Mouse (Mus musculus) MEL (cell line): ENCODE measurements around the gene Snu13. TPM values are rescaled to one million over a fixed set of nuclear protein-coding genes. Genes with fewer than 3 reads are reported as not detected.
A peak's percentile ranks its signal among the peaks of the same experiment; 100 is the strongest.

Experiments used
- DNase-seq: peaks from one replicate; pipeline ENCODE4 v3.0.0; 2011; ENCODE audit warnings: low read depth, low spot score
- H3K27ac ChIP-seq: 2 replicates; pipeline ENCODE4 v1.5.1; 2012; ENCODE audit warnings: low read depth, mild to moderate bottlenecking, control low read depth, low read length, moderate library complexity; ENCODE audit not compliant: control insufficient read depth
- H3K27me3 ChIP-seq, 2 experiments: fragments of 150-350 bp in 1 of 2; sonication (generic) in 1 of 2; 2 replicates each; pipeline ENCODE4 v1.6.1; 2012; ENCODE audit warnings: low read length in 2 of 2, mild to moderate bottlenecking in 2 of 2, improper control_type of control experiment in 1 of 2, moderate library complexity in 1 of 2; ENCODE audit not compliant: insufficient read depth in 2 of 2, control insufficient read depth in 1 of 2
- H3K36me3 ChIP-seq, 2 experiments: 2 replicates each; pipeline ENCODE4 v1.6.1; 2012 to 2014; ENCODE audit warnings: low read length in 2 of 2, improper control_type of control experiment in 1 of 2, inconsistent platforms in 1 of 2, mild to moderate bottlenecking in 1 of 2; ENCODE audit not compliant: insufficient read depth in 2 of 2, control insufficient read depth in 1 of 2
- H3K4me1 ChIP-seq, 2 experiments: fragments of 150-350 bp in 1 of 2; sonication (generic) in 1 of 2; 2 replicates each; pipeline ENCODE4 v1.6.1; 2012; ENCODE audit warnings: low read length in 2 of 2, improper control_type of control experiment in 1 of 2, mild to moderate bottlenecking in 1 of 2; ENCODE audit not compliant: insufficient read depth in 2 of 2, control insufficient read depth in 1 of 2
- H3K4me3 ChIP-seq, 2 experiments: fragments of 150-350 bp in 1 of 2; sonication (generic) in 1 of 2; 2 replicates each; pipeline ENCODE4 v1.5.1; 2012; ENCODE audit warnings: low read depth in 2 of 2, low read length in 2 of 2, mild to moderate bottlenecking in 2 of 2, moderate library complexity in 2 of 2, control low read depth in 1 of 2, improper control_type of control experiment in 1 of 2; ENCODE audit not compliant: control insufficient read depth in 1 of 2, insufficient read depth in 1 of 2
- H3K79me2 ChIP-seq: 2 replicates; pipeline ENCODE4 v1.6.1; 2012; ENCODE audit warnings: mild to moderate bottlenecking, low read length, moderate library complexity; ENCODE audit not compliant: control insufficient read depth, poor library complexity, insufficient read depth
- H3K9ac ChIP-seq: 2 replicates; pipeline ENCODE4 v1.6.1; 2012; ENCODE audit warnings: low read depth, mild to moderate bottlenecking, control low read depth, low read length, moderate library complexity; ENCODE audit not compliant: control insufficient read depth, poor library complexity, severe bottlenecking
- H3K9me3 ChIP-seq: fragments of 150-350 bp; sonication (generic); replicated peaks from 2 replicates; pipeline ENCODE4 v1.6.1; 2012; ENCODE audit warnings: mild to moderate bottlenecking, low read length, improper control_type of control experiment, moderate library complexity; ENCODE audit not compliant: insufficient read depth
- CHD1 ChIP-seq: IDR thresholded peaks from 2 replicates; pipeline ENCODE4 v1.6.1; 2012; ENCODE audit warnings: low read depth, mild to moderate bottlenecking, inconsistent platforms, low read length, improper control_type of control experiment
- CHD2 ChIP-seq: IDR thresholded peaks from 2 replicates; pipeline ENCODE4 v1.6.1; 2011; ENCODE audit warnings: low read length, improper control_type of control experiment
- CTCF ChIP-seq, 3 experiments: IDR thresholded peaks in 2 of 3; conservative IDR thresholded peaks in 1 of 3; 2 replicates each; pipeline ENCODE4 v1.5.1; 2011 to 2012; ENCODE audit warnings: low read length in 3 of 3, low read depth in 2 of 3, mild to moderate bottlenecking in 2 of 3, improper control_type of control experiment in 1 of 3, inconsistent platforms in 1 of 3, mixed read lengths in 1 of 3, moderate library complexity in 1 of 3; ENCODE audit not compliant: control insufficient read depth in 1 of 3, insufficient read depth in 1 of 3, poor library complexity in 1 of 3, severe bottlenecking in 1 of 3
- E2F4 ChIP-seq: IDR thresholded peaks from 2 replicates; pipeline ENCODE4 v1.6.1; 2011; ENCODE audit warnings: low read depth, low read length, improper control_type of control experiment, borderline replicate concordance
- EP300 ChIP-seq, 2 experiments: IDR thresholded peaks; 2 replicates each; pipeline ENCODE4 v1.6.1; 2011; ENCODE audit warnings: improper control_type of control experiment in 2 of 2, low read length in 2 of 2, low read depth in 1 of 2, mild to moderate bottlenecking in 1 of 2
- ETS1 ChIP-seq: IDR thresholded peaks from 2 replicates; pipeline ENCODE4 v1.6.1; 2012; ENCODE audit warnings: low read depth, mild to moderate bottlenecking, inconsistent platforms, low read length, improper control_type of control experiment, moderate library complexity
- GABPA ChIP-seq: IDR thresholded peaks from 2 replicates; pipeline ENCODE4 v1.6.1; 2012; ENCODE audit warnings: low read depth, mild to moderate bottlenecking, inconsistent platforms, low read length, improper control_type of control experiment, moderate library complexity
- GATA1 ChIP-seq: IDR thresholded peaks from 2 replicates; pipeline ENCODE4 v1.6.1; 2011; ENCODE audit warnings: low read depth, low read length, improper control_type of control experiment
- JUND ChIP-seq: IDR thresholded peaks from 2 replicates; pipeline ENCODE4 v1.6.1; 2011; ENCODE audit warnings: low read depth, mild to moderate bottlenecking, improper control_type of control experiment, low read length
- KAT2A ChIP-seq: conservative IDR thresholded peaks from 2 replicates; pipeline ENCODE4 v1.6.1; 2012; ENCODE audit warnings: low read depth, low read length, improper control_type of control experiment, inconsistent platforms
- MAZ ChIP-seq: IDR thresholded peaks from 2 replicates; pipeline ENCODE4 v1.6.1; 2012; ENCODE audit warnings: low read depth, mild to moderate bottlenecking, inconsistent platforms, low read length, improper control_type of control experiment
- MEF2A ChIP-seq: IDR thresholded peaks from 2 replicates; pipeline ENCODE4 v1.6.1; 2014; ENCODE audit warnings: low read depth, mild to moderate bottlenecking, inconsistent platforms, low read length, improper control_type of control experiment; ENCODE audit not compliant: poor library complexity, insufficient replicate concordance, severe bottlenecking; ENCODE audit errors: extremely low read depth
- MXI1 ChIP-seq: IDR thresholded peaks from 2 replicates; pipeline ENCODE4 v1.6.1; 2011; ENCODE audit warnings: mild to moderate bottlenecking, low read depth, low read length, improper control_type of control experiment
- MYB ChIP-seq: IDR thresholded peaks from 2 replicates; pipeline ENCODE4 v1.6.1; 2011; ENCODE audit warnings: mild to moderate bottlenecking, low read depth, low read length, improper control_type of control experiment
- MYC ChIP-seq: IDR thresholded peaks from 2 replicates; pipeline ENCODE4 v1.6.1; 2011; ENCODE audit warnings: low read depth, mild to moderate bottlenecking, low read length, improper control_type of control experiment, moderate library complexity
- NELFE ChIP-seq: IDR thresholded peaks from 2 replicates; pipeline ENCODE4 v1.6.1; 2011; ENCODE audit warnings: low read depth, low read length, improper control_type of control experiment
- NRF1 ChIP-seq: IDR thresholded peaks from 2 replicates; pipeline ENCODE4 v1.6.1; 2014; ENCODE audit warnings: low read depth, mild to moderate bottlenecking, inconsistent platforms, low read length, improper control_type of control experiment, moderate library complexity; ENCODE audit not compliant: poor library complexity, insufficient read depth, severe bottlenecking
- POLR2AphosphoS2 ChIP-seq: IDR thresholded peaks from 2 replicates; pipeline ENCODE4 v1.6.1; 2011; ENCODE audit warnings: low read length, improper control_type of control experiment
- POLR2AphosphoS5 ChIP-seq: IDR thresholded peaks from 2 replicates; pipeline ENCODE4 v1.6.1; 2012; ENCODE audit warnings: low read depth, borderline replicate concordance, mild to moderate bottlenecking, inconsistent platforms, low read length, moderate library complexity, mixed read lengths
- RAD21 ChIP-seq: IDR thresholded peaks from 2 replicates; pipeline ENCODE4 v1.6.1; 2011; ENCODE audit warnings: mild to moderate bottlenecking, low read depth, low read length, improper control_type of control experiment
- RCOR1 ChIP-seq: IDR thresholded peaks from 2 replicates; pipeline ENCODE4 v1.6.1; 2012; ENCODE audit warnings: low read depth, mild to moderate bottlenecking, inconsistent platforms, low read length, improper control_type of control experiment
- SIN3A ChIP-seq: IDR thresholded peaks from 2 replicates; pipeline ENCODE4 v1.6.1; 2012; ENCODE audit warnings: low read length, improper control_type of control experiment, inconsistent platforms
- SMC3 ChIP-seq: IDR thresholded peaks from 2 replicates; pipeline ENCODE4 v1.6.1; 2011; ENCODE audit warnings: low read depth, low read length, improper control_type of control experiment
- TBP ChIP-seq: IDR thresholded peaks from 2 replicates; pipeline ENCODE4 v1.8.0; 2011; ENCODE audit warnings: low read depth, low read length, improper control_type of control experiment
- UBTF ChIP-seq: IDR thresholded peaks from 2 replicates; pipeline ENCODE4 v1.6.1; 2012; ENCODE audit warnings: low read depth, mild to moderate bottlenecking, inconsistent platforms, low read length, improper control_type of control experiment, moderate library complexity, borderline replicate concordance; ENCODE audit not compliant: insufficient read depth
- USF2 ChIP-seq, 2 experiments: IDR thresholded peaks; 2 replicates each; pipeline ENCODE4 v1.6.1; 2011 to 2012; ENCODE audit warnings: improper control_type of control experiment in 2 of 2, low read length in 2 of 2, borderline replicate concordance in 1 of 2, inconsistent platforms in 1 of 2, low read depth in 1 of 2, mild to moderate bottlenecking in 1 of 2; ENCODE audit not compliant: insufficient read depth in 1 of 2
- ZC3H11A ChIP-seq: IDR thresholded peaks from 2 replicates; pipeline ENCODE4 v1.6.1; 2012; ENCODE audit warnings: low read depth, mild to moderate bottlenecking, inconsistent platforms, low read length, improper control_type of control experiment
- ZKSCAN1 ChIP-seq: IDR thresholded peaks from 2 replicates; pipeline ENCODE4 v1.6.1; 2012; ENCODE audit warnings: low read depth, mild to moderate bottlenecking, inconsistent platforms, low read length, improper control_type of control experiment, moderate library complexity
- ZMIZ1 ChIP-seq: IDR thresholded peaks from 2 replicates; pipeline ENCODE4 v1.6.1; 2012; ENCODE audit warnings: low read depth, mild to moderate bottlenecking, inconsistent platforms, low read length, improper control_type of control experiment, moderate library complexity
- ZNF384 ChIP-seq: IDR thresholded peaks from 2 replicates; pipeline ENCODE4 v1.6.1; 2012; ENCODE audit warnings: low read depth, mild to moderate bottlenecking, inconsistent platforms, low read length, improper control_type of control experiment
- polyA plus RNA-seq, 2 experiments: library from polyadenylated mRNA; stranded (reverse) in 1 of 2; unstranded in 1 of 2; fragments of >175 nt in 1 of 2; fragments of >200 nt in 1 of 2; gene quantifications; 2 replicates each; pipeline versions ENCODE4 v1.2.1 to v1.2.4; 2012; ENCODE audit warnings: low replicate concordance in 2 of 2, low read depth in 1 of 2; ENCODE audit not compliant: insufficient read length in 2 of 2, insufficient read depth in 1 of 2, missing spikeins in 1 of 2
- total RNA-seq: library from RNA; depleted of rRNA; stranded (reverse); fragments of 300-350 nt; gene quantifications from 2 replicates; pipeline ENCODE4 v1.2.3, GENCODE M21; 2012

Gene Snu13
- total and polyA plus RNA-seq, 3 experiments, result 196 to 375 (median 297) TPM

- TF ChIP-seq ZMIZ1, result peak; percentile 93
- TF ChIP-seq GABPA, result no peak
- TF ChIP-seq RCOR1, result no peak
- TF ChIP-seq CHD2, result no peak
- peak; percentile 70 for TF ChIP-seq NRF1
- TF ChIP-seq CHD1, result no peak; the same call in 1 of the 2 replicates
- TF ChIP-seq ZKSCAN1, result no peak
- TF ChIP-seq MAZ, result no peak
- TF ChIP-seq SIN3A, result no peak; the same call in 1 of the 2 replicates
- TF ChIP-seq USF2 (IDR thresholded peaks at IDR 0.05; ENCODE audit: borderline replicate concordance in 1 of 2, insufficient read depth in 1 of 2, low read depth in 1 of 2, low read length in 2 of 2), result no peak
- TF ChIP-seq UBTF, result no peak
- TF ChIP-seq MXI1, result peak; percentile 92
- no peak for TF ChIP-seq MEF2A
- TF ChIP-seq E2F4, result peak; percentile 69; the same call in 1 of the 2 replicates
- no peak for TF ChIP-seq JUND
- TF ChIP-seq MYC, result peak; percentile 93
- TF ChIP-seq EP300 (IDR thresholded peaks at IDR 0.05; ENCODE audit: low read depth in 1 of 2, low read length in 2 of 2), result no peak
- TF ChIP-seq ZC3H11A, result no peak
- TF ChIP-seq GATA1, result peak; percentile 54
- no peak for TF ChIP-seq POLR2AphosphoS5
Observed at GRCm38 (mm10) chr15:82016101-82016808, 31.1 kb downstream of the Snu13 start (continued).

- Histone ChIP-seq H3K27ac (peak overlapping the region; percentile 25), H3K4me1 (peaks cover 8 to 26% of the 10 kb centered on the region in 2 experiments; a peak in 3 of 4 replicates), H3K9me3 (no peaks in the 10 kb centered on the region), H3K27me3 (no peaks in the 10 kb centered on the region), H3K79me2 (peaks cover 43% of the 10 kb centered on the region), H3K4me3 (peak overlapping the region; percentile 72 to 99), H3K9ac (peak overlapping the region; percentile 88), H3K36me3 (peaks cover 7 to 31% of the 10 kb centered on the region in 2 experiments)
- DNase-seq, result peak; percentile 62
- TF ChIP-seq ETS1 (no peak), SIN3A (peak; percentile 51; the same call in 1 of the 2 replicates), MYC (no peak), MXI1 (peak; percentile 20; the same call in 1 of the 2 replicates), JUND (no peak), USF2 (IDR thresholded peaks at IDR 0.05; ENCODE audit: borderline replicate concordance in 1 of 2, insufficient read depth in 1 of 2, low read depth in 1 of 2, low read length in 2 of 2) (no peak), POLR2AphosphoS2 (no peak), CTCF (IDR thresholded peaks at IDR 0.05 in 2 of 3, conservative IDR thresholded peaks at IDR 0.05 in 1 of 3; ENCODE audit: control insufficient read depth in 1 of 3, insufficient read depth in 1 of 3, low read depth in 2 of 3, low read length in 3 of 3, poor library complexity in 1 of 3, severe bottlenecking in 1 of 3) (no peak), ZNF384 (no peak), TBP (no peak), NELFE (no peak), E2F4 (no peak), SMC3 (no peak), RCOR1 (no peak), RAD21 (no peak), CHD1 (0 out of 2 replicates have a peak, but pooled peaks have one; percentile 50), ZC3H11A (no peak), KAT2A (no peak), MYB (no peak), GABPA (no peak)
Observed at GRCm38 (mm10) chr15:82015392-82016100, 31.9 kb downstream of the Snu13 start.
